Mouse (Mus musculus) embryonic facial prominence, embryonic 12.5 days (tissue): Measurements from ENCODE around the gene Fstl4. TPM values are rescaled to one million over a fixed set of nuclear protein-coding genes. Genes with fewer than 3 reads are reported as not detected.
"Not testable (repeated sequence)": the region's sequence is repeated elsewhere in the genome, so short reads cannot be mapped to it uniquely, and the experiment has no call there.

Experiments
- ATAC-seq: fragments of 200-750 bp; cut with Nextera tagmentation; 2 replicates; pipeline ENCODE4 v1.8.0; 2017; ENCODE audit not compliant: insufficient number of reproducible peaks, insufficient read depth, low FRiP score, low TSS enrichment
- H3K27ac ChIP-seq: fragments of 300-500 bp; sonication (generic); 2 replicates; pipeline ENCODE4 v1.5.1; 2016; ENCODE audit warnings: mild to moderate bottlenecking
- H3K27me3 ChIP-seq: fragments of 300-500 bp; sonication (generic); 2 replicates; pipeline ENCODE4 v1.6.1; 2016; ENCODE audit warnings: mild to moderate bottlenecking, moderate library complexity
- H3K36me3 ChIP-seq: fragments of 300-500 bp; sonication (generic); 2 replicates; pipeline ENCODE4 v1.6.1; 2016; ENCODE audit warnings: mild to moderate bottlenecking
- H3K4me1 ChIP-seq: fragments of 300-500 bp; sonication (generic); 2 replicates; pipeline ENCODE4 v1.6.1; 2016
- H3K4me2 ChIP-seq: fragments of 300-500 bp; sonication (generic); replicated peaks from 2 replicates; pipeline ENCODE4 v1.6.1; 2016; ENCODE audit warnings: mild to moderate bottlenecking, moderate library complexity
- H3K4me3 ChIP-seq: fragments of 300-500 bp; sonication (generic); 2 replicates; pipeline ENCODE4 v1.5.1; 2016; ENCODE audit warnings: mild to moderate bottlenecking
- H3K9ac ChIP-seq: fragments of 300-500 bp; sonication (generic); 2 replicates; pipeline ENCODE4 v1.6.1; 2016; ENCODE audit warnings: mild to moderate bottlenecking, moderate library complexity
- H3K9me3 ChIP-seq: fragments of 300-500 bp; sonication (generic); 2 replicates; pipeline ENCODE4 v1.6.1; 2016; ENCODE audit warnings: mild to moderate bottlenecking, moderate library complexity
- WGBS: fragments of 180-500 bp; shearing (Covaris S2); methylation state at CpG from one replicate; pipeline ENCODE4 v1.1.7; 2016; 5-methylcytosine and 5-hydroxymethylcytosine counted together
- polyA plus RNA-seq: library from polyadenylated mRNA; unstranded; fragments of >200 nt; fragmentation: Nextera tagmentation; extraction: Ambion mirVana; gene quantifications from 2 replicates; pipeline ENCODE4 v1.2.1, GENCODE M21; 2016

The Fstl4 gene
- polyA plus RNA-seq, 1 experiment from 2014 or later, result 4.1 TPM

GRCm38 (mm10) chr11:53156463-53156862, 392.0 kb downstream of the Fstl4 start:
- no peaks in the 10 kb centered on the region for H3K27me3 ChIP-seq
- H3K36me3 ChIP-seq, result no peaks in the 10 kb centered on the region
- H3K4me1 ChIP-seq, result no peaks in the 10 kb centered on the region
- H3K9me3 ChIP-seq, result no peaks in the 10 kb centered on the region
- H3K4me2 ChIP-seq, result no peak overlapping the region
- WGBS, result 84% methylated on average over 7 of the region's 7 CpGs
- ATAC-seq, result no peak
- H3K9ac ChIP-seq, result no peak overlapping the region
- H3K4me3 ChIP-seq, result no peak overlapping the region
- H3K27ac ChIP-seq, result no peak overlapping the region

GRCm38 (mm10) chr11:53157621-53158259, 393.3 kb downstream of the Fstl4 start:
- Histone ChIP-seq H3K9ac (no peak overlapping the region), H3K9me3 (no peaks in the 10 kb centered on the region), H3K4me3 (no peak overlapping the region), H3K27ac (no peak overlapping the region), H3K27me3 (no peaks in the 10 kb centered on the region), H3K4me1 (no peaks in the 10 kb centered on the region), H3K4me2 (no peak overlapping the region), H3K36me3 (no peaks in the 10 kb centered on the region)
- 68% methylated on average over 6 of the region's 6 CpGs for whole genome bisulfite sequencing
- no peak for ATAC-seq

- 81% methylated on average over 6 of the region's 6 CpGs for WGBS
- Histone ChIP-seq H3K27me3 (no peaks in the 10 kb centered on the region), H3K36me3 (no peaks in the 10 kb centered on the region), H3K9ac (no peak overlapping the region), H3K4me3 (no peak overlapping the region), H3K4me2 (no peak overlapping the region), H3K4me1 (no peaks in the 10 kb centered on the region), H3K27ac (no peak overlapping the region), H3K9me3 (no peaks in the 10 kb centered on the region)
- ATAC-seq, result no peak
Measured at GRCm38 (mm10) chr11:53162385-53162784, 398.0 kb downstream of the Fstl4 start.

GRCm38 (mm10) chr11:53166478-53166877, 402.0 kb downstream of the Fstl4 start:
- ATAC-seq, result no peak

GRCm38 (mm10) chr11:53182177-53182852, 417.9 kb downstream of the Fstl4 start:
- Histone ChIP-seq H3K4me2 (no peak overlapping the region), H3K36me3 (no peaks in the 10 kb centered on the region), H3K9ac (no peak overlapping the region), H3K27ac (no peak overlapping the region), H3K27me3 (no peaks in the 10 kb centered on the region), H3K4me1 (no peaks in the 10 kb centered on the region), H3K4me3 (no peak overlapping the region), H3K9me3 (no peaks in the 10 kb centered on the region)
- ATAC-seq, result no peak
- 74% methylated on average over 13 of the region's 13 CpGs for WGBS

More at GRCm38 (mm10) chr11:53166478-53166877, 402.0 kb downstream of the Fstl4 start:
- H3K9ac ChIP-seq, result no peak overlapping the region
- 33% methylated on average over 2 of the region's 2 CpGs for WGBS
- H3K27ac ChIP-seq, result no peak overlapping the region
- H3K4me3 ChIP-seq, result no peak overlapping the region
- H3K4me2 ChIP-seq, result no peak overlapping the region
- H3K27me3 ChIP-seq, result no peaks in the 10 kb centered on the region
- no peaks in the 10 kb centered on the region for H3K4me1 ChIP-seq
- H3K36me3 ChIP-seq, result no peaks in the 10 kb centered on the region
- H3K9me3 ChIP-seq, result no peaks in the 10 kb centered on the region

- no peaks in the 10 kb centered on the region for H3K27me3 ChIP-seq
Measured at GRCm38 (mm10) chr11:53182858-53183257, 418.4 kb downstream of the Fstl4 start.

GRCm38 (mm10) chr11:53184046-53184445, 419.6 kb downstream of the Fstl4 start:
- Histone ChIP-seq H3K36me3 (no peaks in the 10 kb centered on the region), H3K4me1 (no peaks in the 10 kb centered on the region), H3K9ac (no peak overlapping the region), H3K27ac (no peak overlapping the region), H3K4me3 (no peak overlapping the region), H3K4me2 (no peak overlapping the region), H3K9me3 (no peaks in the 10 kb centered on the region), H3K27me3 (no peaks in the 10 kb centered on the region)
- 92% methylated on average over 7 of the region's 7 CpGs for WGBS
- ATAC-seq, result no peak

More at GRCm38 (mm10) chr11:53182858-53183257, 418.4 kb downstream of the Fstl4 start:
- Histone ChIP-seq H3K9me3 (no peaks in the 10 kb centered on the region), H3K36me3 (no peaks in the 10 kb centered on the region), H3K9ac (no peak overlapping the region), H3K4me2 (no peak overlapping the region), H3K4me1 (no peaks in the 10 kb centered on the region), H3K4me3 (no peak overlapping the region), H3K27ac (no peak overlapping the region)
- ATAC-seq, result no peak
- 46% methylated on average over 4 of the region's 4 CpGs for WGBS

GRCm38 (mm10) chr11:53184698-53185097, 420.3 kb downstream of the Fstl4 start:
- Histone ChIP-seq H3K27me3 (no peaks in the 10 kb centered on the region), H3K4me3 (no peak overlapping the region), H3K4me1 (no peaks in the 10 kb centered on the region), H3K9ac (no peak overlapping the region), H3K27ac (no peak overlapping the region), H3K9me3 (no peaks in the 10 kb centered on the region), H3K4me2 (no peak overlapping the region), H3K36me3 (no peaks in the 10 kb centered on the region)
- 71% methylated on average over 5 of the region's 5 CpGs for WGBS
- no peak for ATAC-seq

- 82% methylated on average over 5 of the region's 5 CpGs for WGBS
- no peaks in the 10 kb centered on the region for H3K9me3 ChIP-seq
- no peak overlapping the region for H3K27ac ChIP-seq
Measured at GRCm38 (mm10) chr11:53187427-53188140, 423.1 kb downstream of the Fstl4 start.

GRCm38 (mm10) chr11:53196551-53196950, 432.1 kb downstream of the Fstl4 start:
- not testable (repeated sequence) for H3K9ac ChIP-seq, H3K27ac ChIP-seq, ATAC-seq, H3K36me3 ChIP-seq, H3K9me3 ChIP-seq, H3K27me3 ChIP-seq, H3K4me1 ChIP-seq, H3K4me2 ChIP-seq, H3K4me3 ChIP-seq
- 92% methylated on average over 1 of the region's 1 CpGs for WGBS

More at GRCm38 (mm10) chr11:53187427-53188140, 423.1 kb downstream of the Fstl4 start:
- no peak overlapping the region for H3K4me3 ChIP-seq
- no peaks in the 10 kb centered on the region for H3K4me1 ChIP-seq
- no peaks in the 10 kb centered on the region for H3K27me3 ChIP-seq
- no peak overlapping the region for H3K4me2 ChIP-seq
- no peak for ATAC-seq
- no peaks in the 10 kb centered on the region for H3K36me3 ChIP-seq
- no peak overlapping the region for H3K9ac ChIP-seq

GRCm38 (mm10) chr11:53197111-53197510, 432.7 kb downstream of the Fstl4 start:
- no peaks in the 10 kb centered on the region for H3K4me1 ChIP-seq
- H3K27ac ChIP-seq, result no peak overlapping the region
- ATAC-seq, result no peak
- no peaks in the 10 kb centered on the region for H3K27me3 ChIP-seq
- H3K4me2 ChIP-seq, result no peak overlapping the region
- H3K9me3 ChIP-seq, result no peaks in the 10 kb centered on the region
- no peak overlapping the region for H3K9ac ChIP-seq
- H3K36me3 ChIP-seq, result no peaks in the 10 kb centered on the region
- no peak overlapping the region for H3K4me3 ChIP-seq
- 87% methylated on average over 2 of the region's 2 CpGs for WGBS
